Mouse (Mus musculus): Measurements from ENCODE around the gene Trcg1.

The Trcg1 gene

GRCm38 (mm10) chr9:57296277-57296676, 59.9 kb downstream of the Trcg1 start:
- DNase-seq (ENCODE audit: low spot score in 2 of 2): no peak

- no peak for DNase-seq (ENCODE audit: low spot score in 2 of 2)
These were observed 61.6 kb downstream of the Trcg1 start for GRCm38 (mm10) chr9:57297938-57298337.

Measured in left cerebral cortex, adult 9 months (tissue).